Mouse (Mus musculus) liver, postnatal 0 days (tissue): Measurements from ENCODE around the gene Zbtb41. TPM values are rescaled to one million over a fixed set of nuclear protein-coding genes. Genes with fewer than 3 reads are reported as not detected.
"Not testable (repeated sequence)": the region's sequence is repeated elsewhere in the genome, so short reads cannot be mapped to it uniquely, and the experiment has no call there.

Experiments used
- ATAC-seq: fragments of 200-750 bp; cut with Nextera tagmentation; 2 replicates; pipeline ENCODE4 v1.8.0; 2017; ENCODE audit warnings: mild to moderate bottlenecking, moderate library complexity
- DNase-seq: peaks from one replicate; pipeline ENCODE4 v3.0.0-alpha.2; 2016
- H3K27ac ChIP-seq: fragments of 300-500 bp; sonication (generic); 2 replicates; pipeline ENCODE4 v1.5.1; 2014; ENCODE audit warnings: antibody characterized with exemption, moderate library complexity, mild to moderate bottlenecking, low read depth
- H3K27me3 ChIP-seq: fragments of 300-500 bp; sonication (generic); 2 replicates; pipeline ENCODE4 v1.6.1; 2014; ENCODE audit warnings: low read length, control low read depth, mixed read lengths; ENCODE audit not compliant: insufficient read depth
- H3K36me3 ChIP-seq: fragments of 300-500 bp; sonication (generic); replicated peaks from 2 replicates; pipeline ENCODE4 v1.6.1; 2014; ENCODE audit warnings: mild to moderate bottlenecking, control low read depth, low read length, moderate library complexity, mixed read lengths; ENCODE audit not compliant: insufficient read depth
- H3K4me1 ChIP-seq: fragments of 300-500 bp; sonication (generic); 2 replicates; pipeline ENCODE4 v1.6.1; 2014; ENCODE audit warnings: antibody characterized with exemption, mild to moderate bottlenecking, control low read depth; ENCODE audit not compliant: insufficient read depth
- H3K4me2 ChIP-seq: fragments of 300-500 bp; sonication (generic); 2 replicates; pipeline ENCODE4 v1.6.1; 2014; ENCODE audit warnings: low read depth, mild to moderate bottlenecking, low read length, moderate library complexity, mixed read lengths
- H3K4me3 ChIP-seq: fragments of 300-500 bp; sonication (generic); 2 replicates; pipeline ENCODE4 v1.5.1; 2014; ENCODE audit warnings: low read depth, low read length
- H3K9ac ChIP-seq: fragments of 300-500 bp; sonication (generic); replicated peaks from 2 replicates; pipeline ENCODE4 v1.6.1; 2014; ENCODE audit warnings: mild to moderate bottlenecking, moderate library complexity
- H3K9me3 ChIP-seq: fragments of 300-500 bp; sonication (generic); 2 replicates; pipeline ENCODE4 v1.6.1; 2016; ENCODE audit warnings: mild to moderate bottlenecking, control low read depth, low read length, mixed read lengths
- CTCF ChIP-seq: sonication (generic); IDR thresholded peaks from 2 replicates; pipeline ENCODE4 v1.5.1; 2016; ENCODE audit warnings: antibody characterized with exemption, low read depth
- EP300 ChIP-seq: IDR thresholded peaks from 2 replicates; pipeline ENCODE4 v1.6.1; 2016; ENCODE audit warnings: antibody characterized with exemption, low read depth, mild to moderate bottlenecking
- WGBS: fragments of 180-500 bp; shearing (Covaris S2); extraction: QIAGEN DNeasy Blood & Tissue Kit; methylation state at CpG from one replicate; pipeline ENCODE4 v1.1.7; 2014; ENCODE audit not compliant: insufficient replicate concordance; 5-methylcytosine and 5-hydroxymethylcytosine counted together
- polyA plus RNA-seq: library from polyadenylated mRNA; unstranded; fragments of >200 nt; fragmentation: Nextera tagmentation; extraction: Ambion mirVana; gene quantifications from 2 replicates; pipeline ENCODE4 v1.2.1, GENCODE M21; 2015

Gene Zbtb41
- polyA plus RNA-seq, 1 experiment from 2014 or later: 1.6 TPM

DNA sequence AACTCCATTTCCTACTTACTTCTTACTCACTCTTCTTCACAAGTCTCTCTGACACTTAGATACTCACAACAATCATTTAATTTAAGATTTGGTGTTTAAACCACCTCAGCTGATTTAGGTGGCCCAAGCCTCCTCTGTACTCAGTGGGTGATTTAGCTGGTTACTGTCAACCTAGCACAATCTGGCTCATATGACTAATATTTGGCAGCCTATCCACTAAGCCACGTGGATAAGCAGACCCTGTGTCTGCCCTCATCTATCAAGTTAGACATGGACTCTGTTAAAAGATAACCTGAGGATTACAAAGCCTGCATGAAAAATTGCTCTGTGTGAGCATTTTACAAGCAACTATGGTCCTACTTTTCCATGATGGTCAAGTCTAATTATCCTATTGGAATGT is 25.5 kb upstream of the Zbtb41 start:
- ATAC-seq (no peak), DNase-seq (no peak)
- Histone ChIP-seq H3K4me1 (no peaks in the 10 kb centered on the region), H3K4me2 (no peak overlapping the region), H3K27me3 (no peaks in the 10 kb centered on the region), H3K9ac (no peak overlapping the region), H3K36me3 (no peaks in the 10 kb centered on the region), H3K27ac (no peak overlapping the region), H3K9me3 (no peaks in the 10 kb centered on the region), H3K4me3 (no peak overlapping the region)
- TF ChIP-seq CTCF (no peak), EP300 (no peak)
- WGBS: 48% methylated on average over 1 of the region's 1 CpGs

DNA sequence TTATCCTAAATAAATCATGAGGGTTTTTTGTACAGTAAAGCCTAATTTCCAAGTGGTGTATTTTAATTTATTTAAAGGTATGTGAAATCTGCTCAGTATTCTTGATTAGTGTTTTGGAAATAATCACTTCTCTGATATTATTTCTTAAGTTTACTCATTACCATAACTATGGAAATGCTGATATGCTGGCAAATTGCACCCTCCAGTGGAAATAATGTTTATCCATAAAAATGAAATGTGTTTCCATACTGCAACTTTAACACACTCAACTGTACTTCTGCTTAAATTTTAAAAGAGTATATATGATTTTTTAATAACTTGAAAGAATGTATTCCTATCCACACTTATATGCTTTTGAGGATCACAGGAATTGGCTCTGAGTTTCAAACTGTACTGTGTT is 16.3 kb upstream of the Zbtb41 start:
- TF ChIP-seq CTCF: no peak
- no peak for TF ChIP-seq EP300
- Histone ChIP-seq H3K4me2 (no peak overlapping the region), H3K27ac (no peak overlapping the region), H3K4me1 (no peaks in the 10 kb centered on the region), H3K4me3 (no peak overlapping the region), H3K9me3 (no peaks in the 10 kb centered on the region; the same call in 1 of the 2 replicates), H3K36me3 (no peaks in the 10 kb centered on the region), H3K9ac (no peak overlapping the region), H3K27me3 (no peaks in the 10 kb centered on the region)
- ATAC-seq (no peak), DNase-seq (no peak)

DNA sequence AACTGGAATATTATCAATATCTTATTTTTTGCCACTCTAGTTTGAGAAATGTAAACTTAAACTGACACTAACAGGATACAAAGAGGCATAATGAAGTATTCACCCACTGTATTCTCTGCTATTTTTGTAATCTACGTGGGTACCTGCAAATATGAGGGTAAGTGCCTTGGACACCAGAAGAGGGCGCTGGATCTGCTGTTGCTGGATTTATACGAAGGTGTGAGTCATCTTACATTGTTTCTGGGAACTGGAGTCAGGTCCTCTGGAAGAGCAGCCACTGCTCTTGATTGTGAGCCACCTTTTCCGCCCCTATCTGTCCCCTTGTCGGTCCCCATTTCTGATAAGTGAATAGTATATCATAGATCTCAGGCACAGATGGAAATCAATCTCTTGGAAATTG is 14.4 kb upstream of the Zbtb41 start:
- DNase-seq (no peak), ATAC-seq (no peak)
- no peaks in the 10 kb centered on the region; the same call in 1 of the 2 replicates for H3K9me3 ChIP-seq
- TF ChIP-seq EP300 (no peak), CTCF (peak; percentile 22; the same call in 1 of the 2 replicates)
- no peak overlapping the region for H3K4me3 ChIP-seq
- no peak overlapping the region for H3K4me2 ChIP-seq
- H3K36me3 ChIP-seq: no peaks in the 10 kb centered on the region
- no peak overlapping the region for H3K9ac ChIP-seq
- H3K27ac ChIP-seq: no peak overlapping the region
- H3K27me3 ChIP-seq: no peaks in the 10 kb centered on the region
- WGBS: 56% methylated on average over 5 of the region's 5 CpGs
- H3K4me1 ChIP-seq: no peaks in the 10 kb centered on the region

DNA sequence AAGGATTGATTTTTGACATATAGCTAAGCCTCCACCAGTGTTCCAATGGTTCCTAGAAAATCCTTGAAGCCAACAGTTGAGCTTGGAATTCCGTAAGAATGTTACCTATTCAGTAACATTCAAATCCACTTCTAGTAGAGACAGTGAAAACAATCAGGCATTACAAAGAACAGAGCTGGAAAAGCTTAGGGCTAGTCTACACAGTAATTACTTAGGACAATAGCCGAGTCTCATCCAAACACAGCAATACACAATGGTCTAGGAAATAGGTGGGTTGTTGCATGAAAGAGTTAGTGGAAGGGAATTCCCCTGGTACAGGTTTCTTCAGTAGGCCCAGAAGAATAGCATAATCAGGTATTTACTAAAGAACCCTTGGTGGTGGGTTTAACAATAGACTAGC is 9.7 kb upstream of the Zbtb41 start:
- not testable (repeated sequence) for H3K4me2 ChIP-seq, H3K4me1 ChIP-seq, H3K9ac ChIP-seq, H3K36me3 ChIP-seq, DNase-seq, ATAC-seq, H3K27ac ChIP-seq, H3K4me3 ChIP-seq, H3K27me3 ChIP-seq, H3K9me3 ChIP-seq
- 81% methylated on average over 2 of the region's 2 CpGs for WGBS

DNA sequence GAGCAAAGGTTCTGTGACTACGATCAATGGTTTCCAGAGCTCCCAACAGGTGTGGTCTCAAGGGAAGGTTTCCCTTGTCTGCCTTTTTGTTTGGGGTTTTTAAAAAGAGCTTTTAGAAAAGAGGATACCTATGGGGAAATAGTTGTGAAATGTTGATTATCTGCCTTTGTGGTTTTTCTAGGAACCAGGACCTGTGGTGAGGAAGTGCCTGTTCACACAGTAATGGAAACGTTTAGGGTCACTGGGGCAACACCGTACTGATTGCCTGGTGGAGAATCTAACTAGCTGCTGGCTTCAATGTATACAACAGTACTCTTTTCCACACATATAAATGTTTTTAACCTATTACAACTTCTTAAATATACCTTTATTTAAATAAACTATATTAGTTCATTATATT is 8.6 kb upstream of the Zbtb41 start:
- TF ChIP-seq CTCF (no peak), EP300 (no peak)
- Histone ChIP-seq H3K27me3 (no peaks in the 10 kb centered on the region), H3K4me2 (no peak overlapping the region), H3K4me3 (no peak overlapping the region), H3K4me1 (no peaks in the 10 kb centered on the region), H3K36me3 (no peaks in the 10 kb centered on the region), H3K9ac (no peak overlapping the region), H3K9me3 (no peaks in the 10 kb centered on the region; the same call in 1 of the 2 replicates), H3K27ac (no peak overlapping the region)
- WGBS: 47% methylated on average over 3 of the region's 3 CpGs
- no peak; the same call in 1 of the 2 replicates for ATAC-seq
- DNase-seq: no peak

DNA sequence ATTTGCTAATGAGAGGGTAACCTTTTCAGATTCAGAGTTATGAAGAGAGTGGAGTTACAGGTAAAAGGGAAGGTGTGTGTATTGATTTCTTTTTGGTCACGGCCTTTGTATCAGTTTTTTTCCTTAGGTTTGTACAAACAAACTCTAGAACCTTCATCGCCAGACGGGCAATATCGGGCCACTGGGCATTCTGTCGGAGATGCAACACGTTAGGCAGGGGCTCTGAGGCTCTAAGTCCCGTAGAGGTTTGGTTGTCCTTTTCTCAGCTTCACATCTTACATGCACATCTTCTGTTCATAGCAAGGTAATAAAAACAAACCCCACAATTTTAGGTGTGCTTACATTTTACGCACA is 590 bp upstream of the Zbtb41 start:
- ATAC-seq: peak; percentile 20
- no peak for DNase-seq
- H3K36me3 ChIP-seq: no peaks in the 10 kb centered on the region; the same call in 1 of the 2 replicates
- no peaks in the 10 kb centered on the region for H3K9me3 ChIP-seq
- peak overlapping the region; percentile 96 for H3K9ac ChIP-seq
- H3K27ac ChIP-seq: peak overlapping the region; percentile 89
- H3K4me3 ChIP-seq: peak overlapping the region; percentile 90
- H3K4me1 ChIP-seq: peaks cover 33% of the 10 kb centered on the region
- H3K27me3 ChIP-seq: no peaks in the 10 kb centered on the region
- peak overlapping the region; percentile 94 for H3K4me2 ChIP-seq
- TF ChIP-seq EP300 (no peak), CTCF (no peak)
- 3% methylated on average over 8 of the region's 8 CpGs for WGBS

DNA sequence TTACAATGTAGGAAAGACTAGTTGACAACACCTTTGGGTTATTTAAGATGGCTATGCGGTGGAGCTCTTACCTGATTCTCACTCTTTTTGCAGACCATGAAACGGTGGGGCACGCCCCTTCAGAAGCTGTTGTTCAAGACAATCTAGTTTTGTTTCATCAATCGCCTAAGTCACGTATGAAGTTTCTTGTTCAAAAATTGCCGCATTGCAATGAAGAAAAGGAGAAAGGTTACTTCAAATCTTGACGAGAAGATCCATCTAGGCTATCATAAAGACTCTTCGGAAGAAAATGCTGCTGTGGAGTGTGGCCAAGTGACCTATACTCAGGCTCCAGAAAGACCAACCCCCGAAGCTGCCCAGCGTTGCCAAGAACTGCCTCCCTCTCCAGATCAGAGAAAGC is 853 bp downstream of the Zbtb41 start:
- Histone ChIP-seq H3K4me1 (peaks cover 33% of the 10 kb centered on the region), H3K4me3 (peak overlapping the region; percentile 90), H3K4me2 (peak overlapping the region; percentile 94), H3K27me3 (no peaks in the 10 kb centered on the region), H3K27ac (peak overlapping the region; percentile 89), H3K36me3 (peaks cover 3% of the 10 kb centered on the region; the same call in 1 of the 2 replicates), H3K9me3 (no peaks in the 10 kb centered on the region), H3K9ac (peak overlapping the region; percentile 96)
- TF ChIP-seq CTCF (no peak), EP300 (no peak)
- DNase-seq (no peak), ATAC-seq (no peak)
- 23% methylated on average over 10 of the region's 10 CpGs for WGBS
